Mouse (Mus musculus) myocyte (in vitro differentiated cells): ENCODE results near the gene S100a10.

Experiments
- CEBPB ChIP-seq: IDR thresholded peaks from 2 replicates; pipeline ENCODE4 v1.6.1; 2011; ENCODE audit warnings: mild to moderate bottlenecking, moderate library complexity; ENCODE audit not compliant: poor library complexity, insufficient read depth, severe bottlenecking
- E2F4 ChIP-seq: IDR thresholded peaks from one replicate; pipeline ENCODE4 v1.6.1; 2011; ENCODE audit warnings: mild to moderate bottlenecking, control low read depth, moderate library complexity; ENCODE audit not compliant: insufficient read depth
- MAX ChIP-seq: IDR thresholded peaks from one replicate; pipeline ENCODE4 v1.6.1; 2011; ENCODE audit warnings: low read depth, mild to moderate bottlenecking, control low read depth
- MYOD1 ChIP-seq, 3 experiments: IDR thresholded peaks; one replicate each; pipeline ENCODE4 v1.6.1; 2011; ENCODE audit warnings: control low read depth in 2 of 3, low read depth in 2 of 3, mild to moderate bottlenecking in 2 of 3, moderate library complexity in 1 of 3; ENCODE audit not compliant: insufficient read length in 2 of 3, control insufficient read depth in 1 of 3
- MYOG ChIP-seq, 3 experiments: IDR thresholded peaks; one replicate each; pipeline ENCODE4 v1.6.1; 2011; ENCODE audit warnings: control low read depth in 2 of 3, low read depth in 2 of 3, mild to moderate bottlenecking in 2 of 3; ENCODE audit not compliant: insufficient read length in 2 of 3, control insufficient read depth in 1 of 3, insufficient read depth in 1 of 3
- POLR2A ChIP-seq: IDR thresholded peaks from one replicate; pipeline ENCODE4 v1.6.1; 2011; ENCODE audit warnings: low read depth, mild to moderate bottlenecking, control low read depth, moderate library complexity; ENCODE audit not compliant: insufficient read length
- REST ChIP-seq: IDR thresholded peaks from one replicate; pipeline ENCODE4 v1.6.1; 2011; ENCODE audit warnings: mild to moderate bottlenecking, control low read depth, moderate library complexity; ENCODE audit not compliant: insufficient read depth, insufficient read length
- USF1 ChIP-seq: IDR thresholded peaks from one replicate; pipeline ENCODE4 v1.6.1; 2011; ENCODE audit warnings: low read depth, mild to moderate bottlenecking, control low read depth, moderate library complexity

DNA sequence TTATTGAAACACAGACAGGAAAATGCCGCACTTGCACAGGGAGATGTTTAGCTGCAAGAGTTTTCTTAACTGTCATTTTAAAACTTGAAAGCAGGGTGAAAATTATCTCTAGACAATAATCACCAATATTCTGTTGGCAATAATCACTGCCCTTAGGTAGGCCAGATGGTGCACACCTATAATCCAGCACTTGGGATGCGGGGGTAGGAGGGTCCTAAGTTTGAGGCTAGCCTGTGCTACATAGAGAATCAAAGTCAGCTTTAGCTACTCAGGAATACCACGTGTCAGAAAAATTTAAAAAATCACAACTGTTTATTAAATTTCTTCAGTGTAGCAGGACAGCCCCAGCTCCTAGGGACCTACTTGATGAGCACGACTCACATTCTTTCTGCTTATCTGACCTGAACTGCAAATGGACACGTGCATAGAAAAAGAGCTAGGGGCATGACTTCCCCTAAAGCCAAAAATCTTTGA lies 35.0 kb upstream of the S100a10 start:
- TF ChIP-seq MAX (no peak), POLR2A (no peak), E2F4 (no peak), USF1 (no peak), MYOG (IDR thresholded peaks at IDR 0.05; ENCODE audit: control insufficient read depth in 1 of 3, insufficient read depth in 1 of 3, insufficient read length in 2 of 3, low read depth in 2 of 3) (no peak), MYOD1 (IDR thresholded peaks at IDR 0.05; ENCODE audit: control insufficient read depth in 1 of 3, insufficient read length in 2 of 3, low read depth in 2 of 3) (no peak), REST (no peak), CEBPB (no peak)
